Mouse (Mus musculus) lung, postnatal 0 days (tissue): ENCODE measurements around the gene Ehd4.

ENCODE experiments used
- CTCF ChIP-seq: IDR thresholded peaks from 2 replicates; pipeline ENCODE4 v1.5.1; 2016; ENCODE audit warnings: antibody characterized with exemption, mild to moderate bottlenecking
- EP300 ChIP-seq: IDR thresholded peaks from 2 replicates; pipeline ENCODE4 v1.6.1; 2016; ENCODE audit warnings: antibody characterized with exemption, mild to moderate bottlenecking, control low read depth

- TF ChIP-seq CTCF (no peak), EP300 (no peak)
Observed at GRCm38 (mm10) chr2:120099263-120099662, 55.1 kb downstream of the Ehd4 start.
